In genomic region chr7:116294961-116295360, GRCm38 (mm10) we compare ENCODE assay signal across 8 mouse cellular contexts. TPM values are rescaled to one million over a fixed set of nuclear protein-coding genes. Genes with fewer than 3 reads are reported as not detected.
DNase-seq lines count a peak whose midpoint lies in the region; ATAC-seq and TF ChIP-seq lines count a peak whose summit lies in the region.

No protein-coding gene starts in this region.

- H3K27me3 ChIP-seq in heart, embryonic 13.5 days (replicated peaks), result no peaks in the 10 kb centered on the region
- no peaks in the 10 kb centered on the region for H3K27me3 ChIP-seq in limb, embryonic 10.5 days (ENCODE audit: low read depth, poor library complexity, severe bottlenecking)

- H3K4me1 ChIP-seq in heart, embryonic 13.5 days, result peaks cover 29% of the 10 kb centered on the region
- no peaks in the 10 kb centered on the region; the same call in 1 of the 2 replicates for H3K4me1 ChIP-seq in bone marrow, adult 2 months (ENCODE audit: control insufficient read depth, insufficient read depth, low read length)
- peaks cover 30% of the 10 kb centered on the region for H3K4me1 ChIP-seq in limb, embryonic 10.5 days

- H3K4me3 ChIP-seq in heart, embryonic 13.5 days, result no peak overlapping the region
- no peak overlapping the region for H3K4me3 ChIP-seq in bone marrow, adult 2 months (replicated peaks; ENCODE audit: control insufficient read depth, low read depth, low read length)
- H3K4me3 ChIP-seq in limb, embryonic 10.5 days, result no peak overlapping the region

- H3K9ac ChIP-seq in heart, embryonic 13.5 days, result peak overlapping the region; percentile 34; the same call in 1 of the 2 replicates

- no peak for ATAC-seq in heart, embryonic 13.5 days (ENCODE audit: extremely low read depth, insufficient number of reproducible peaks, low FRiP score, low TSS enrichment)
- ATAC-seq in erythroid progenitor cell, adult 5-6 weeks (replicated peaks; ENCODE audit: low FRiP score, poor library complexity, severe bottlenecking), result no peak
- ATAC-seq in CD4-positive, CD25-positive, alpha-beta regulatory T cell, adult 4 months, result no peak

- H3K36me3 ChIP-seq in heart, embryonic 13.5 days, result no peaks in the 10 kb centered on the region
- no peaks in the 10 kb centered on the region for H3K36me3 ChIP-seq in limb, embryonic 10.5 days

- no peaks in the 10 kb centered on the region for H3K9me3 ChIP-seq in heart, embryonic 13.5 days
- H3K9me3 ChIP-seq in limb, embryonic 10.5 days (replicated peaks), result no peaks in the 10 kb centered on the region

- H3K4me2 ChIP-seq in heart, embryonic 13.5 days, result no peak overlapping the region

- WGBS in heart, embryonic 13.5 days, result 45% methylated on average over 3 of the region's 3 CpGs
- WGBS in bone marrow, adult 2 months, result 20% methylated on average over 3 of the region's 3 CpGs
- WGBS in limb, embryonic 10.5 days, result 51% methylated on average over 3 of the region's 3 CpGs

- TF ChIP-seq POLR2A in bone marrow, adult 2 months (IDR thresholded peaks at IDR 0.05; ENCODE audit: borderline replicate concordance, control insufficient read depth, low read depth, low read length), result no peak

- H3K27ac ChIP-seq in heart, embryonic 13.5 days (replicated peaks), result no peak overlapping the region
- peak overlapping the region; percentile 46; the same call in 1 of the 2 replicates for H3K27ac ChIP-seq in bone marrow, adult 2 months (ENCODE audit: control insufficient read depth, insufficient read depth, low read depth, low read length, poor library complexity)
- H3K27ac ChIP-seq in limb, embryonic 10.5 days, result peak overlapping the region; percentile 59

- no peak for DNase-seq in heart, postnatal 4 days
- peak; percentile 66 for DNase-seq in A20 (ENCODE audit: low read depth, low spot score)
- DNase-seq in limb, embryonic 10.5 days (ENCODE audit: low spot score), result no peak
- DNase-seq in T-cell, adult 2 months (ENCODE audit: low spot score), result no peak

- no peak for TF ChIP-seq CTCF in bone marrow, adult 2 months (IDR thresholded peaks at IDR 0.05; ENCODE audit: control insufficient read depth, insufficient read depth, low read length)

RNA-seq across cellular contexts. Expression of gene Plekha7, which starts 13.2 kb away (rescaled TPM):
- 38.4 and 41.7 TPM in 2 replicates for polyA plus RNA-seq in heart, embryonic 13.5 days (2015; fragmentation: Nextera tagmentation; extraction: Ambion mirVana)
- total RNA-seq in heart, postnatal 4 days (2021), result 10 to 100 TPM; 19.5 to 24.9 TPM
- polyA plus RNA-seq in bone marrow, adult 2 months (2011; ENCODE audit: insufficient read depth, insufficient read length, low replicate concordance, missing spikeins), result 4.8 TPM in 1 of 2 replicates, not detected in the other
- polyA plus RNA-seq in limb, embryonic 10.5 days (2016; fragmentation: Nextera tagmentation; extraction: Ambion mirVana), result 5.8 and 6.9 TPM in 2 replicates
- total RNA-seq in erythroid progenitor cell, adult 5-6 weeks (2015; ENCODE audit: low replicate concordance), result not detected in 2 replicates
- total RNA-seq in erythroid progenitor cell, adult 5-6 weeks (2017; ENCODE audit: low replicate concordance), result 1.3 TPM in 1 of 2 replicates, not detected in the other
- 10 to 100 TPM in 1 of 2 experiments, 1 to 10 TPM in 1; 4.9 to 17.0 TPM for polyA plus RNA-seq in CD4-positive, CD25-positive, alpha-beta regulatory T cell, adult 4 months (2017; shearing (Covaris generic))

RNA-seq across cellular contexts. Expression of gene Rps13, which starts 39.0 kb away (rescaled TPM):
- polyA plus RNA-seq in heart, embryonic 13.5 days (2015; fragmentation: Nextera tagmentation; extraction: Ambion mirVana), result 604 and 625 TPM in 2 replicates
- total RNA-seq in heart, postnatal 4 days (2021), result 100 to 1,000 TPM; 450 to 451 TPM
- polyA plus RNA-seq in bone marrow, adult 2 months (2011; ENCODE audit: insufficient read depth, insufficient read length, low replicate concordance, missing spikeins), result 90.8 and 446 TPM in 2 replicates
- 840 and 992 TPM in 2 replicates for polyA plus RNA-seq in limb, embryonic 10.5 days (2016; fragmentation: Nextera tagmentation; extraction: Ambion mirVana)
- 417 TPM in 2 replicates for total RNA-seq in erythroid progenitor cell, adult 5-6 weeks (2015; ENCODE audit: low replicate concordance)
- total RNA-seq in erythroid progenitor cell, adult 5-6 weeks (2017; ENCODE audit: low replicate concordance), result 315 and 593 TPM in 2 replicates
- 1,000 to 10,000 TPM; 1,071 to 1,073 TPM for polyA plus RNA-seq in CD4-positive, CD25-positive, alpha-beta regulatory T cell, adult 4 months (2017; shearing (Covaris generic))
